Mouse (Mus musculus) neural tube, embryonic 11.5 days (tissue): ENCODE data around the gene Klhl41. TPM values are rescaled to one million over a fixed set of nuclear protein-coding genes. Genes with fewer than 3 reads are reported as not detected.

Experiments
- ATAC-seq: fragments of 200-750 bp; cut with Nextera tagmentation; 2 replicates; pipeline ENCODE4 v1.8.0; 2017; ENCODE audit warnings: moderate number of reproducible peaks, mild to moderate bottlenecking, moderate TSS enrichment, moderate library complexity; ENCODE audit not compliant: insufficient read depth, low FRiP score, low TSS enrichment
- DNase-seq: peaks from one replicate; pipeline ENCODE4 v3.0.0-alpha.2; 2015; ENCODE audit warnings: low spot score
- H3K27ac ChIP-seq: fragments of 300-500 bp; sonication (generic); 2 replicates; pipeline ENCODE4 v1.5.1; 2014; ENCODE audit warnings: low read depth, mild to moderate bottlenecking, low read length
- H3K27me3 ChIP-seq: fragments of 300-500 bp; sonication (generic); 2 replicates; pipeline ENCODE4 v1.6.1; 2014; ENCODE audit warnings: mild to moderate bottlenecking, low read length, mixed read lengths; ENCODE audit not compliant: control insufficient read depth, insufficient read depth
- H3K36me3 ChIP-seq: fragments of 300-500 bp; sonication (generic); 2 replicates; pipeline ENCODE4 v1.6.1; 2014; ENCODE audit warnings: mild to moderate bottlenecking, low read length, moderate library complexity, mixed read lengths; ENCODE audit not compliant: control insufficient read depth, insufficient read depth
- H3K4me1 ChIP-seq: fragments of 300-500 bp; sonication (generic); 2 replicates; pipeline ENCODE4 v1.6.1; 2014; ENCODE audit warnings: low read length, mixed read lengths; ENCODE audit not compliant: control insufficient read depth, insufficient read depth
- H3K4me2 ChIP-seq: fragments of 300-500 bp; sonication (generic); 2 replicates; pipeline ENCODE4 v1.6.1; 2014; ENCODE audit warnings: low read depth, mild to moderate bottlenecking, moderate library complexity
- H3K4me3 ChIP-seq: fragments of 300-500 bp; sonication (generic); 2 replicates; pipeline ENCODE4 v1.5.1; 2014; ENCODE audit warnings: low read depth, low read length
- H3K9ac ChIP-seq: fragments of 300-500 bp; sonication (generic); 2 replicates; pipeline ENCODE4 v1.6.1; 2014; ENCODE audit warnings: mild to moderate bottlenecking, low read length
- H3K9me3 ChIP-seq: fragments of 300-500 bp; sonication (generic); 2 replicates; pipeline ENCODE4 v1.6.1; 2016; ENCODE audit warnings: low read length; ENCODE audit not compliant: control insufficient read depth
- WGBS: fragments of 180-500 bp; shearing (Covaris S2); extraction: QIAGEN DNeasy Blood & Tissue Kit; methylation state at CpG from one replicate; pipeline ENCODE4 v1.1.7; 2014; 5-methylcytosine and 5-hydroxymethylcytosine counted together
- polyA plus RNA-seq: library from polyadenylated mRNA; unstranded; fragments of >200 nt; fragmentation: Nextera tagmentation; extraction: Ambion mirVana; gene quantifications from 2 replicates; pipeline ENCODE4 v1.2.1, GENCODE M21; 2014

Gene Klhl41
- polyA plus RNA-seq, 1 experiment from 2014 or later = 3.3 TPM

DNA sequence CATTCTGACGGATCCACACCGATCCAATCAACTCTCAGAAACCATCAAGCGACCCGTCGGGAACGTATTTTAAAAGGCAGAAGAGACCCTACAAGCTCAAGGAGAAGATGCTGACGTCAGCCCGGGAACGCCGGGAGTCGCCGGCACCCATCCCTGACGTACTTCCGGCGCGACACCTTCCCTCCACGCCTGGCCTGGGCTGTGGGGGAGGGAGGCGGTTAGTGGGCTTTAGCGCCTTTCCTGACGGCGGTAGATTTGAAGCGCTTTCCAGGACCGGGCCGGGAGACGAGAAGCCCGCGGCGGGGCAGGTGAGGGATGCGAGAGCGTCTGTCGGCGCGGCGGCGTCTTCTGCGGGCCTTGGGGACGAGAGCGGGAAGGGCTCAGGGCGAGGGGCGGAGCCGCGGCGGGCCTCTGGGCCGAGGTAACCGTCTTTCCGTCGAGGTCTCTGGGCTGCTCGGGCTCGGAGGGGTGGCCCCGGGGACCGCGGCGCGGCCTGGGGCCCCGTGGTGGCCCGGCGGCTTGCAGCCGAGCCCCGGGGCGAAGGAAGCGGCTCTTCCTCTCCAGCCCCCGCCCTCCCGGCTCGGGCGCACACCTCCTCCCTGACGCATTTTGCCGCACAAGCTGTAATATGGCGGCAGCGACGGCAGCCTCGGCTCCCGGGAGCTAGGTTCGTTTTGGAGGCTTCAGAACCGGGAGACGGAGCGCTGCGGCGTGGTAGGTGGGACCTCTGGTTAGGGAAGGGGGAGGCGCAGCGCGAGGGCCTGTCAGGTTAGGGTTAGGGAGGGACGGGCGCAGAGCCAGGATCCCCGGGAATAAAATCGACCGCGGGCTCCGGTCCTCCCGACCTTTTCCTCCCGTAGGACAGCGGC is 53.0 kb downstream of the Klhl41 start:
- Histone ChIP-seq H3K9me3 (no peaks in the 10 kb centered on the region), H3K4me3 (peak overlapping the region; percentile 98), H3K4me2 (peak overlapping the region; percentile 59), H3K4me1 (0 out of 2 replicates have a peak, but pooled peaks cover 3% of the 10 kb centered on the region), H3K9ac (peak overlapping the region; percentile 86), H3K27me3 (no peaks in the 10 kb centered on the region), H3K36me3 (no peaks in the 10 kb centered on the region), H3K27ac (peak overlapping the region; percentile 62)
- DNase-seq (peak; percentile 95), ATAC-seq (peak; percentile 98)
- WGBS = 0% methylated on average over 82 of the region's 91 CpGs

DNA sequence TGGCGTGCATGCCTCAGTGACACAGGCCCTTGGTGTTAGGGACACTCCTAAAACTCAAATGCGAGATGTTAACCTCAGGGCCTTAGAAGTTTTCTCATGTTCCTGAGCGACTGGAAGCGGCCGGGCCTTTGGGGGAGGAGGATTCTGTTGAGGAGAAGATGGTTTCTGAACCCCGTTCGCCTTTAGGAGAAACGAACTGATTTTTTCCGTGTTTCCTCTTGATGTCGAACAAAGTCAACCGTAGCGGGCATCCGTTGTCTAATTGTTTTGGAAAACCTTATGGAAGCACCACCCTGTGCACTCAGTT is 53.6 kb downstream of the Klhl41 start:
- Histone ChIP-seq H3K4me1 (0 out of 2 replicates have a peak, but pooled peaks cover 3% of the 10 kb centered on the region), H3K4me2 (peak overlapping the region; percentile 59), H3K9me3 (no peaks in the 10 kb centered on the region), H3K36me3 (no peaks in the 10 kb centered on the region), H3K9ac (peak overlapping the region; percentile 86), H3K4me3 (peak overlapping the region; percentile 98), H3K27me3 (no peaks in the 10 kb centered on the region), H3K27ac (peak overlapping the region; percentile 62; the same call in 1 of the 2 replicates)
- WGBS = 1% methylated on average over 13 of the region's 13 CpGs
- ATAC-seq = no peak
- no peak for DNase-seq

Other genes starting within 250 kb of the Klhl41 start
- 1.5 and 1.6 TPM in 2 replicates for gene Lrp2, start 84.1 kb upstream of the Klhl41 start, polyA plus RNA-seq
- gene Bbs5, start 22.9 kb upstream of the Klhl41 start, polyA plus RNA-seq = 15.6 and 21.0 TPM in 2 replicates
- gene Fastkd1, start 43.4 kb downstream of the Klhl41 start, polyA plus RNA-seq = 19.5 and 22.5 TPM in 2 replicates
- gene Ppig, start 52.4 kb downstream of the Klhl41 start, polyA plus RNA-seq = 105 and 115 TPM in 2 replicates
- gene Ccdc173, start 119.5 kb downstream of the Klhl41 start, polyA plus RNA-seq = 2.8 and 2.9 TPM in 2 replicates
- 39.3 and 40.5 TPM in 2 replicates for gene Phospho2, start 119.5 kb downstream of the Klhl41 start, polyA plus RNA-seq
- 35.5 and 35.8 TPM in 2 replicates for gene Klhl23, start 151.8 kb downstream of the Klhl41 start, polyA plus RNA-seq
- 378 and 404 TPM in 2 replicates for gene Ssb, start 191.4 kb downstream of the Klhl41 start, polyA plus RNA-seq
- gene Mettl5, start 215.5 kb downstream of the Klhl41 start, polyA plus RNA-seq = 32.9 and 36.2 TPM in 2 replicates
- gene Ubr3, start 227.1 kb downstream of the Klhl41 start, polyA plus RNA-seq = 16.6 and 19.4 TPM in 2 replicates